Mouse (Mus musculus) megakaryocyte progenitor cell, adult 5-6 weeks (primary cell): ENCODE measurements around the gene Arf5. TPM values are rescaled to one million over a fixed set of nuclear protein-coding genes. Genes with fewer than 3 reads are reported as not detected.

ENCODE experiments used
- ATAC-seq: replicated peaks from 2 replicates; pipeline ENCODE4 v1.8.0; 2016; ENCODE audit warnings: mild to moderate bottlenecking, moderate TSS enrichment, inconsistent platforms; ENCODE audit not compliant: poor library complexity
- total RNA-seq, 2 experiments: library from RNA; stranded (forward) in 1 of 2; stranded (reverse) in 1 of 2; fragments of 157-497, 149-512 nt in 1 of 2; fragments of 200-1000 nt in 1 of 2; gene quantifications; 2 replicates each; pipeline versions ENCODE4 v1.2.3 to v1.2.4; 2015 to 2017

The Arf5 gene
- 45.1 and 45.5 TPM in 2 replicates for total RNA-seq (2015)
- 44.2 and 45.2 TPM in 2 replicates for total RNA-seq (2017)

DNA sequence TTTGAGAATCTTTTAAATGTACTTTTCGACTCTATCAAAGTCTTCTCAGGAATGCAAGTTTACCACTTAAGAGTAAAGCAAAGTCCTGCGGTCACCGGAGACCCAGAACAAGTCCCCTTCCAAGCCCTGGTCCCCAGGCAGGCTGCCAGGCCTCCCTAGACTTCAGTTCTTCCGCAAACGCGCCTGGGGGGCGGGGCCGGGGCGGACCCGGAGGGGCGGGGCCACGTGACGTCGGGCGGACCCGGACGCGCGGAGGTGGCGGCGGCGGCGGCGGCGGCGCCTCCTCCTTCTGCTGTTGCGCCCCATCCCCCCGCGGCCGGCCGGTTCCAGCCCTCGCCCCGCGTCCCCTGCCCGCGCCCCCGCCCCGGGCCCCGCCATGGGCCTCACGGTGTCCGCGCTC, at the start of gene Arf5:
Gene Arf5 (plus strand): TSS at position 248 of the 400 bp plus-strand sequence.
- peak; percentile 42 for ATAC-seq

GRCm38 (mm10) chr6:28381983-28382382, 41.4 kb upstream of the Arf5 start:
- peak; percentile 90 for ATAC-seq

DNA sequence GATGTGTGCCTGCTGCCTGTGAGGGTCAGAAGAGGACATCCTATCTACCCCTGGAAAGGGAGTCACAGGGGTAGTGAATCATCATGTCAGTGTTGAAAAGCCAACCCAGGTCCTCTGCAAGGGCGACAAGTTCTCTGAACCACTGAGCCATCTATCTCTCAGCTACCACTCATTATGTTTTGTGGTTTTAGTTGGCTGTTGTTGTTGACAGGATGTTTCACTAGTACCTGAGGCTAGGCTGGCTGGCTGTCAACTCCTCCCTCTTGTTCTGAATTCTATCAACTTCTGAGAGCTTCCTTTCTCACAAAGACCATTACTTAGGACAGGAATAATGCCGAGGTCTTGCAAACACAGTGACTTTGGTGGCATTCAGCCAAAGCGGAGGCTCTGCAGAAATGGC, 38.2 kb upstream of the Arf5 start:
- no peak for ATAC-seq

DNA sequence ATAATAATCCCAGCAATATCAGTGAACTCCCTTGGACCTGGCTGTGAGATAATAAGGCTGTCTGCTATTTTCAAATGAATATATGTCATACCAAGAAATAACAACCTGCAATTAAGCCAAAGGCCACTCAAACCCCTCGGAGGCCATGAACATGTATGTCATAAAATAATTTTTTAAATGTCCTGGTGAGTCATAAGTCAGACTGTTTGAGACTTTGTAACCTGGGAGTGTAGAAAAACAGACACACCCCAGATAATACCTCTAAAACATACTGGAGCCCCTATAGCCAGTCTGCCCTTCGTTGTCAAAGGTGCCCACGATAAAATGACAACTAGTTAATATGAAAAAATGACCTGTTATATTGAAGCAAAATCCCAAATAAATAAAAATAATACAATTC, 34.3 kb upstream of the Arf5 start:
- no peak for ATAC-seq

DNA sequence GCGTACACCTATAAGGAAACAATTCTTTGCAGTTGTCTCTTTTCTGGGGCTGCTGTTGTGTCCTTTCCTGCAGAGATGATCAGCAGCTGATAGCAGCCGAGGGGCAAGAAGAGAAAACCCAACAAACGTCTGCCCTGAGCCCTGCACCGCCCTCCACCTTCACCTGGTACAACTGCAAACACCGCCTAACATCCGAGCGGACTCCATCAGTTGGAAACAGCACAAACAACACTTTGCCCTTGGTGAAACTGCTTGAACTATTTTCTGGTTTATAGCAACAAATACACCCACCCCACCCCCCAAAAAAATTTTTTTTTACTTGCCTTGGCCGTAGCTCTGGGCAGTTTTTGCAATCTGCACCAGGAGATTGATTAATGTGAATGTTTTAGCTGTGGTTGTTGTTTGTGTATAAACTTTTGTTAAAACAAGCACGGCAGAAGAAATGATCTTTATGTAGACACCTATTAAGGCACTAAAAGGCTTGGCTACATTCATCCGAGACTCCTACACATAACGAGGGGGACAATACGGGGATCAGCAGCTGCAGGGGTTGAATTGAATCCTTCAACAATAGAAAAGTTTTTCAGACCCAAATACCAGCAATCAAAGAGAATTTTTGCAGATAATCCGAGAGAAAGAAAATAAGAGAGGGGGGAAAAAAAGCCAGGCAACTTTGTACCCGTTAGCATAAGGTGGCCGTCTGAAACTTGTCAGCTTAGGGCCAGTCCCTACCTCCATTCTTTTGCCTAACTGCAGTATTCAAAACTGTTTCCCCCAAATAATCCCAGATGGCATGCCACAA, 27.1 kb upstream of the Arf5 start:
- no peak for ATAC-seq

- ATAC-seq: peak; percentile 60
Observed at GRCm38 (mm10) chr6:28396853-28397457, 26.4 kb upstream of the Arf5 start.

DNA sequence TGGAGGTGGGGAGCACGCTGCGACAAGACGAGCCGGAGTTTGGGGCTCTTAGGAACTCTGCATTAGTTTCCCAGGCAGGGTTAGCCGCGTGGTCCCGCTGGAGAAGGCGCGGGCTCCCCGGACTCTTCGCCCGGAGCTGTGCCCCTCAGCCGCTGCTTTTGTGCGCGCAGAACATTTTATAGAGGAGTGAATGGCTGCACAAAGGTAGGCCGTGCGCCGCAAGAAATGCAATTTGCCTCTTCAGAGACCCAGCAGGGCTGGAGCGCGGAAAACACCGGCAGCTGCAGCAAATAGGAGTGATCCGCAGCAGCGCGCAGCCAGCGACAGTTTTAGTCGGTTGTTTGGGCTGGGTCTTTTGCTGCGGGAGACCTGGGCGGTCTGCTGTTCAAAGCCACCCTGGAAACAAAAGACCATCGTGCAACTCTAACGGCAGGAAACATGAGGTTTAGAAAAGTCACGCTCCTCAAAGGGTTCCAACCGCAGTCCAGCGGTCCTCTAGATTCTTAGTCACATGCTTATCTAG, 25.6 kb upstream of the Arf5 start, which contains the start of gene Zfp800:
Gene Zfp800 (minus strand): TSS at position 325 of the 523 bp plus-strand sequence.
- ATAC-seq: peak; percentile 52

DNA sequence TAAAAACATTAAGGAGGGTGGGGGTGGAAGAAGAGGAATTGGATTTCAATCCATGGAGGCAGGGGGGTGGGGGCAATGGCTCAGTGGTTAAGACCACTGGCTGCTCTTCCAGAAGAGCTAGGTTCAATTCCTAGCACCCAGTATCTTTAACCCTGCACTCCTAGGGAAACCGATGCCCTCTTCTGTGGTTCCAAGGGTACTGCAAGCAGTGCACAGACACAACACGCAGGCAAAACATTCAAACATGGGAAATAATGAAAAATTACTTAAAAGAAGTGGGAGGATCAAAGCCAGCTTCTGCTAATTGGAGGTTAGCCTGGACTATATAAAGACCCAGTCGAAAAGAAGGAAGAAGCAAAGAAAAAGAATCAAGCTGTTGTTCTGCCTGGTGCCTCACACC, 24.6 kb upstream of the Arf5 start:
- peak; percentile 32; the same call in 1 of the 2 replicates for ATAC-seq

GRCm38 (mm10) chr6:28399791-28400190, 23.6 kb upstream of the Arf5 start:
- no peak for ATAC-seq

- peak; percentile 90 for ATAC-seq
Observed at GRCm38 (mm10) chr6:28410053-28410452, 13.3 kb upstream of the Arf5 start.

GRCm38 (mm10) chr6:28411236-28411635, 12.1 kb upstream of the Arf5 start:
- ATAC-seq: peak; percentile 40; the same call in 1 of the 2 replicates

GRCm38 (mm10) chr6:28416981-28417380, 6.4 kb upstream of the Arf5 start:
- no peak for ATAC-seq

DNA sequence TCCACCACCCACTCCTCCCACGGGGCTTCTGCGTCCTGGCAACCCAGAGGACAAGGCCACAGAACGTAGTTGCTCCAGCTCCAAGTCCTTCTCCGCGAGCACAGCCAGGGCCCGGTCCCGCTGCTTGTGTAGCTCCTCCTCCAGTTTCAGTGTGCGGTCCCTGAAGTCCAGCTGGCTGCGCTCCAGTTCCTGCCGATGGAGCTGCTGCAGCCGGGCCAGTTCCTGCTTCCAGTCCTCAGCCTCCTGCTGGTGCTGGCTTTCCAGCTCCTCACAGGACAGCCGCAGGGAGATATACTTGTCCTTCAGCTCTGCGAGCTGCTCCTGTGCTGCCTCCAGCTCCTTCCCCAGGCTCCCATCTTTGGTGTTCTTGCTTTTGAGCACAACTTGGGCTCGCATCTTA, 4.9 kb upstream of the Arf5 start:
- ATAC-seq: no peak

GRCm38 (mm10) chr6:28419673-28420072, 3.7 kb upstream of the Arf5 start:
- ATAC-seq: no peak

- no peak for ATAC-seq
Observed at GRCm38 (mm10) chr6:28420361-28420760, 3.0 kb upstream of the Arf5 start.

DNA sequence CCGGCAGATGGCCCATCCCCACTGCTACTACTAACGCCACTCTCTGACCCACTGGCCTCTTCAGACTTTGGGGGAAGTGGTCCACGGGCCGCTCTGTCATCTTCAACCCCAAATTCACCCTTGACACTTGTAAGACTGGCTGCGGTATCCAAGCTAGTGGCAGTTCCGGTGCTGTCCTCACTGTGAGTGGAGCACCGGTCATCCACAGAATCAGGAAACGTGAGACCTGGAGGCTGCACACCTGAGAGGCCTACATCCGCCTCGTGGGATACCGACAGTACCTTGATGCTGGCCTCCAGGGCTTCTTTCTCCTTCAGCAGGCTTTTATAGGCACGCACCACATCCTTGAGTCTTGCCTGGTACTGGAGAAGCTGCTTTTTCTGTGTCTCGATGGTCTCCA, 2.5 kb upstream of the Arf5 start:
- ATAC-seq: no peak

GRCm38 (mm10) chr6:28421469-28422000, 1.8 kb upstream of the Arf5 start:
- peak; percentile 84 for ATAC-seq

DNA sequence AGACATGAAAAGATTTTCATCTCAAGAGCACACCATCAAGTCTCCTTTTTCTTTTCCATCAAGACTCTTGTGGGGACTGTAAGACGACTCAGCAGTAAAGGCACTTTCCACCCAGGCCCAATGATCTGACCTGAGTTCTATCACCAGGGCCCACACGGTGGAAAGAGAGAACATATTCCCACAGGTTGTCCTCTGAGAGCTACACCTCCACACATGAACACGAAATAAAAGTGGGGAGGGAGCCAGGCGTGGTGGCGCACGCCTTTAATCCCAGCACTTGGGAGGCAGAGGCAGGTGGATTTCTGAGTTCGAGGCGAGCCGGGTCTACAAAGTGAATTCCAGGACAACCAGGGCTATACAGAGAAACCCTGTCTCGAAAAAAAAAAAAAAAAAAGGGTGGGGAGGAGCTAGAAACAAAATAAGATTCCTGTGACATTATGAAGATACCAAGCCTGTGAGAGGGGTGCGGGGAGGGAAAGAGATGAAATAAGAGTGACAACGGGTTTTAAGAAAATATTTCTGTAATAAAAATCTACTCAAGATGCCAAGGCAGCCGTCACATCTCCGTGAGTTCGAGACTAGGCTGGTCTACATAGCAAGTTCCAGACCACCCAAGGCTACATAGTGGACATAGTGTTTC, 589 bp upstream of the Arf5 start:
- ATAC-seq: no peak

DNA sequence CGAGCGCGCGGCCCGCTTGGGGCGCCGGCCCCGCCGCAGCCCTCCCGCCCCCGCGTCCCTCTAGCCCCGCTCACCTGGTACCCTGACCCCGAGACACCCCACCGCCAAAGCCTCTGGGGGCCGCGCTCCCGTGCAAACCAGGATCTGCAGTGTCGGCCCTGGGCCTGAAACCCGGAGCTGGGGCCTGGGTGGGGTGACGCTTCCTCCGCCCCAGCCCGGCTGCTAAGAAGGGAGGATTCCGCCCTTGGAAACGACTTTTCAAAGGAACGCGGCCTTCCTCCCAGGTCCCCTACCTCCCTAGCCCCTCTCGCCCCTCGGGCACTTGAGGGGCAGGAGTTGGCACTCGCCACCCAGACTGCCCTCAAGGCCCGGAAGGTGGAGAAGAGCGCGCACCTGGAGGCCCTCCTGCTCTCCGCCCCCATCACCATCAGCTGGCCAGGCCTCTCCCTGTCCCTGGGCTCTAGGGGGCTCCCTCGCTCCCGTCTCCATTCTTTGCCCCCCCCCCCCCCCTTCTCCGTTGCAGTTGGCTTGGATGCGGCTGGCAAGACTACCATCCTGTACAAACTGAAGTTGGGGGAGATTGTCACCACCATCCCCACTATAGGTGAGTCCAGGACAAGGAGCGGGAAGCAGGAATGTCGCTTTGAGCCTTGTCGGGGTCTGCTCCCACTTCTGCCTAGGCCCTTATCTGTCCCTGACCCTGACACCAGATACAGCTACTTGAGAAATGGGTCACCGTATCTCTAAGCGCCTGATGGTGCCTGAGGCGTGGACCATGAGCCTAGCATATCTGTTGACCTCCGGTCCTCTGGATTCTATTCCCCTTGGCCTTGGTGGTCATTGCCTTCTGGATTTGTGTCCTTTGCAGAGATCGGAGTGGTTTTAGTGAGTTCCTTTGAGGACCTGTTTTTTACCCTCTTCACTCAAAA, 671 bp downstream of the Arf5 start:
- peak; percentile 21 for ATAC-seq

DNA sequence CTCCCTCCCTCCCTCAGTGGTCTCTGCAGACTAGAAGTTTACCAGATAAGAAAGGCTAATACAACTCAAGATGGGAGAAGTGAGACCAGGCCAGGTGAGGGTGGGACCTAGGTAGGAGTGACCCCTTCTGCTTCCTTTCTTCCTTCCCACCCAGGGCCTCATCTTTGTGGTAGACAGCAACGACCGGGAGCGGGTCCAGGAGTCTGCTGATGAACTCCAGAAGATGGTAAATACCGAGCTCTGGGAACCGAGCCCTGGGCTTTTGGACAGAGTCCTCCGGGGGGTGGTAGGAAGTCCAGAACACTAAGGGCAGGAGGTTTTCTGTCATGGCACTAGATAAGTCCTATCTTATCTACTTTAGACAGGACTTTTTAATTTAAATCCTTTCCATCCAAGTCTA, 1.7 kb downstream of the Arf5 start:
- no peak for ATAC-seq
